Mouse (Mus musculus) hindbrain, embryonic 15.5 days (tissue): ENCODE data around the gene Shisal1. TPM values are rescaled to one million over a fixed set of nuclear protein-coding genes. Genes with fewer than 3 reads are reported as not detected.

ENCODE experiments used
- ATAC-seq: fragments of 200-750 bp; cut with Nextera tagmentation; 2 replicates; pipeline ENCODE4 v1.8.0; 2017; ENCODE audit warnings: low read depth, moderate number of reproducible peaks, moderate TSS enrichment; ENCODE audit not compliant: low FRiP score
- H3K27ac ChIP-seq: fragments of 300-500 bp; sonication (generic); replicated peaks from 2 replicates; pipeline ENCODE4 v1.5.1; 2015; ENCODE audit warnings: mild to moderate bottlenecking, inconsistent platforms
- H3K27me3 ChIP-seq: fragments of 300-500 bp; sonication (generic); 2 replicates; pipeline ENCODE4 v1.6.1; 2015; ENCODE audit warnings: control low read depth, inconsistent platforms
- H3K36me3 ChIP-seq: fragments of 300-500 bp; sonication (generic); 2 replicates; pipeline ENCODE4 v1.6.1; 2015; ENCODE audit warnings: control low read depth, inconsistent platforms
- H3K4me1 ChIP-seq: fragments of 300-500 bp; sonication (generic); replicated peaks from 2 replicates; pipeline ENCODE4 v1.6.1; 2015; ENCODE audit warnings: control low read depth, inconsistent platforms
- H3K4me2 ChIP-seq: fragments of 300-500 bp; sonication (generic); 2 replicates; pipeline ENCODE4 v1.6.1; 2015; ENCODE audit warnings: moderate library complexity, mild to moderate bottlenecking, inconsistent platforms
- H3K4me3 ChIP-seq: fragments of 300-500 bp; sonication (generic); 2 replicates; pipeline ENCODE4 v1.5.1; 2015; ENCODE audit warnings: mild to moderate bottlenecking, inconsistent platforms
- H3K9ac ChIP-seq: fragments of 300-500 bp; sonication (generic); 2 replicates; pipeline ENCODE4 v1.6.1; 2015; ENCODE audit warnings: inconsistent platforms
- H3K9me3 ChIP-seq: fragments of 300-500 bp; sonication (generic); 2 replicates; pipeline ENCODE4 v1.6.1; 2016; ENCODE audit warnings: control low read depth, inconsistent platforms
- whole genome bisulfite sequencing: fragments of 180-500 bp; shearing (Covaris S2); methylation state at CpG from one replicate; pipeline ENCODE4 v1.1.7; 2015; 5-methylcytosine and 5-hydroxymethylcytosine counted together
- polyA plus RNA-seq: library from polyadenylated mRNA; unstranded; fragments of >200 nt; fragmentation: Nextera tagmentation; extraction: Ambion mirVana; gene quantifications from 2 replicates; pipeline ENCODE4 v1.2.1, GENCODE M21; 2015

Gene Shisal1
- polyA plus RNA-seq = 14.1 and 15.7 TPM in 2 replicates

DNA sequence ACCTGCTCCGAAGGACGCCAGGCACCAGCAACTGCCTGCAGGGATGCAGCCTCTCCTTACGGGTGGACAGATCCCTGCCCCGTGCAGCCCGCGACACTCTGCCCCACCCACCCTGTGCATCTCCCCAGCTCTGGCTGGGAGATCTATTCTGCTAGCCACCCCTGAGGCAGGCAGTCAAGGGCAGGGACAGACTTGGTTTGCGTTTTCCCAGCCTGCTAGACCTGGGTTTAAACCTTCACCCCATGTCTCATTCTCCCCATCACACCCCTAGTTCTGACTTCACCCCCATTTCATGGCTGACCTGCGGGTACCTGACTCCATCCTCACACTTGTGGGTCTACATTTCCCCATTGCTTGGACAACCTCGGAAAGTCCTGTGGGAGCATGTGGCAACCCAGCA lies at the start of gene Shisal1:
Gene Shisal1 (minus strand): TSS at position 101 of the 400 bp plus-strand sequence.
- peak within 1 kb of the TSS; percentile 67; the same call in 1 of the 2 replicates for H3K27ac ChIP-seq
- peak within 1 kb of the TSS; percentile 51 for H3K9ac ChIP-seq
- H3K4me3 ChIP-seq = peak within 1 kb of the TSS; percentile 63
- H3K4me1 ChIP-seq = peaks cover 49% of the 10 kb centered on the region
- no peaks in the 10 kb centered on the region for H3K9me3 ChIP-seq
- no peak for ATAC-seq
- H3K27me3 ChIP-seq = peaks cover 14% of the 10 kb centered on the region; the same call in 1 of the 2 replicates
- H3K4me2 ChIP-seq = peak within 1 kb of the TSS; percentile 87
- WGBS = 17% methylated on average over 9 of the region's 9 CpGs
- no peaks in the 10 kb centered on the region for H3K36me3 ChIP-seq

DNA sequence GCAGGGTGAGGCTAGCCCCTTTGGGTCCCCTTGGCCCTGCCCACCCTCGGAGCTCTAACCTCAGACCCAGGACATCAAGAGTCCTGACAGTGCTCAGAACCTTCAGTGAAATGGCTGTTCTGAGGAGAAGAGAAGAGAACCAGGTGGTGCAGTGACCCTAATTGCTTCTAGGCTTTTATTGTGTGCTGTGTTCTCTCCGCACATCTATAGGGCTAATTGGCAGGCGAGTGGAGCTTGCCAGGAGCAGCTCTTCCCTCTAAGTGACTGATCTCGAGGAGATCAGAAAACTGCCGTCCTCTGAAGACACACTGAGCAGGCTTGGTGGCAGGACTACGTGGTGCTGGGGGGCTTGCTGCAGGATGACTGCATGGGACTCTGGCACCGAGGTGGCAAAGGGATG lies 43.6 kb upstream of the Shisal1 start:
- 48% methylated on average over 7 of the region's 7 CpGs for WGBS
- no peak overlapping the region for H3K27ac ChIP-seq
- ATAC-seq = no peak

GRCm38 (mm10) chr15:84484255-84484654 lies 37.4 kb upstream of the Shisal1 start:
- H3K36me3 ChIP-seq = no peaks in the 10 kb centered on the region
- WGBS = 38% methylated on average over 4 of the region's 4 CpGs
- no peaks in the 10 kb centered on the region for H3K9me3 ChIP-seq
- H3K27ac ChIP-seq = no peak overlapping the region
- H3K27me3 ChIP-seq = no peaks in the 10 kb centered on the region
- H3K9ac ChIP-seq = no peak overlapping the region
- no peak for ATAC-seq
- no peak overlapping the region for H3K4me3 ChIP-seq
- peaks cover 29% of the 10 kb centered on the region for H3K4me1 ChIP-seq
- H3K4me2 ChIP-seq = no peak overlapping the region

More for the DNA sequence above, 43.6 kb upstream of the Shisal1 start:
- H3K9ac ChIP-seq = no peak overlapping the region
- H3K4me3 ChIP-seq = no peak overlapping the region
- H3K4me2 ChIP-seq = no peak overlapping the region
- no peaks in the 10 kb centered on the region for H3K27me3 ChIP-seq
- no peaks in the 10 kb centered on the region for H3K36me3 ChIP-seq
- peaks cover 4% of the 10 kb centered on the region; the same call in 1 of the 2 replicates for H3K4me1 ChIP-seq
- H3K9me3 ChIP-seq = no peaks in the 10 kb centered on the region

DNA sequence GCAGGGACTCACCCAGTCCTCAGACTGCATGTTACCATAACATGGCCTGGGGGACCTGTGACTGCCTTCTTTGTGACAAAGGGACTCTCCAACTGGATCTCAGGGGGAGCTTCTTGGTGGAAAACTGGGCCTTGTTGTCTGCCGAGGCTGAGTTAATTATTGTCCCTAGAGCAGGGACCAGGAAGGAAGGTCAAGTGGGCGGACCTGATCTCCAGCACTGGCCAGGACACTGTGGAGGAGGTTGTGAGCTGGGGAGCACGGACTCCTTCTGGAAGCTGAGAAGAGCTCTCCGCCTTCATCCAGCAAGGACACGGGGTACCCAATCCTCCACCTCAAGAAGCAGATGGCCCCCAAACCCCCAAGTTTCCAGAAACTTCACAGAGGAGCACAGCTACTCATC lies 36.7 kb upstream of the Shisal1 start:
- Histone ChIP-seq H3K4me1 (peaks cover 29% of the 10 kb centered on the region), H3K4me3 (no peak overlapping the region), H3K4me2 (no peak overlapping the region), H3K9ac (no peak overlapping the region), H3K27me3 (no peaks in the 10 kb centered on the region), H3K36me3 (no peaks in the 10 kb centered on the region), H3K9me3 (no peaks in the 10 kb centered on the region), H3K27ac (no peak overlapping the region)
- ATAC-seq = no peak
- WGBS = 71% methylated on average over 5 of the region's 5 CpGs

- peak; percentile 37; the same call in 1 of the 2 replicates for ATAC-seq
- Histone ChIP-seq H3K4me3 (no peak overlapping the region), H3K9me3 (no peaks in the 10 kb centered on the region), H3K27me3 (no peaks in the 10 kb centered on the region), H3K9ac (no peak overlapping the region), H3K36me3 (no peaks in the 10 kb centered on the region), H3K4me2 (no peak overlapping the region), H3K27ac (no peak overlapping the region), H3K4me1 (peaks cover 29% of the 10 kb centered on the region)
- WGBS = 40% methylated on average over 13 of the region's 13 CpGs
Observed at GRCm38 (mm10) chr15:84481259-84481877, 34.5 kb upstream of the Shisal1 start.

- no peak overlapping the region for H3K4me3 ChIP-seq
- no peak overlapping the region for H3K9ac ChIP-seq
- H3K4me1 ChIP-seq = peaks cover 9% of the 10 kb centered on the region
- WGBS = 36% methylated on average over 8 of the region's 8 CpGs
- H3K4me2 ChIP-seq = no peak overlapping the region
- H3K9me3 ChIP-seq = no peaks in the 10 kb centered on the region
- no peak overlapping the region for H3K27ac ChIP-seq
- 0 out of 2 replicates have a peak, but pooled peaks cover 3% of the 10 kb centered on the region for H3K27me3 ChIP-seq
- ATAC-seq = no peak
- H3K36me3 ChIP-seq = no peaks in the 10 kb centered on the region
Observed at GRCm38 (mm10) chr15:84469391-84469790, 22.5 kb upstream of the Shisal1 start.

GRCm38 (mm10) chr15:84467761-84468160 lies 20.9 kb upstream of the Shisal1 start:
- no peak overlapping the region for H3K9ac ChIP-seq
- 67% methylated on average over 5 of the region's 5 CpGs for WGBS
- no peaks in the 10 kb centered on the region for H3K9me3 ChIP-seq
- 0 out of 2 replicates have a peak, but pooled peaks cover 3% of the 10 kb centered on the region for H3K27me3 ChIP-seq
- H3K36me3 ChIP-seq = no peaks in the 10 kb centered on the region
- H3K4me1 ChIP-seq = peaks cover 9% of the 10 kb centered on the region
- no peak for ATAC-seq
- H3K4me3 ChIP-seq = no peak overlapping the region
- H3K4me2 ChIP-seq = no peak overlapping the region
- no peak overlapping the region for H3K27ac ChIP-seq

GRCm38 (mm10) chr15:84466458-84467267 lies 19.8 kb upstream of the Shisal1 start:
- no peak overlapping the region for H3K4me2 ChIP-seq
- H3K4me3 ChIP-seq = no peak overlapping the region
- peaks cover 9% of the 10 kb centered on the region for H3K4me1 ChIP-seq
- H3K27ac ChIP-seq = peak overlapping the region; percentile 49
- H3K36me3 ChIP-seq = no peaks in the 10 kb centered on the region
- H3K9ac ChIP-seq = no peak overlapping the region
- 0 out of 2 replicates have a peak, but pooled peaks cover 3% of the 10 kb centered on the region for H3K27me3 ChIP-seq
- no peaks in the 10 kb centered on the region for H3K9me3 ChIP-seq
- 36% methylated on average over 13 of the region's 13 CpGs for WGBS
- ATAC-seq = 0 out of 2 replicates have a peak, but pooled peaks have one; percentile 15

DNA sequence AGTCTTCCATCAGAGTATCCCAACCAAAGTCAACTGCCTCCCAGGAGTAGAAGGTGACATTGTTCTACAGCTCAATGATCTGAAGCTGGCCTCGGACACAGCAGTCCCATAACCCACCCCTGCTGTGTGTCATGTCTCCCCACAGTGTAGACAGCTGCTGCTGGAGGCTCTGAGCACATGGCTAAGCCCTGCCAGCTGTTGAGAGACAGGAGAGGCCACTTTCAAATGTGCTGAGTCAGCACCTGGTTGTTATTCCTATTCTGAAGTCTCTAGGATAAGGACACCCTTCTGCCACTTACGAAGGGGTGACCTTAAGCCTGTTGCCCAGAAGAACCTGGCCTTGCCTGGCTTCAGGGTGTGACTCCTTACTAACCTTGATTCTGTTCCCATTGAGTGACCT lies 14.5 kb upstream of the Shisal1 start:
- no peaks in the 10 kb centered on the region for H3K9me3 ChIP-seq
- H3K27me3 ChIP-seq = 0 out of 2 replicates have a peak, but pooled peaks cover 3% of the 10 kb centered on the region
- no peaks in the 10 kb centered on the region for H3K36me3 ChIP-seq
- H3K4me2 ChIP-seq = no peak overlapping the region
- H3K9ac ChIP-seq = no peak overlapping the region
- ATAC-seq = no peak
- peaks cover under 1% of the 10 kb centered on the region; the same call in 1 of the 2 replicates for H3K4me1 ChIP-seq
- 63% methylated on average over 2 of the region's 2 CpGs for WGBS
- H3K4me3 ChIP-seq = no peak overlapping the region
- no peak overlapping the region for H3K27ac ChIP-seq

GRCm38 (mm10) chr15:84458983-84459382 lies 12.1 kb upstream of the Shisal1 start:
- ATAC-seq = no peak
- WGBS = 68% methylated on average over 6 of the region's 6 CpGs
- Histone ChIP-seq H3K4me3 (no peak overlapping the region), H3K36me3 (no peaks in the 10 kb centered on the region), H3K4me1 (no peaks in the 10 kb centered on the region), H3K9ac (no peak overlapping the region), H3K4me2 (no peak overlapping the region), H3K27me3 (no peaks in the 10 kb centered on the region), H3K9me3 (no peaks in the 10 kb centered on the region), H3K27ac (no peak overlapping the region)

DNA sequence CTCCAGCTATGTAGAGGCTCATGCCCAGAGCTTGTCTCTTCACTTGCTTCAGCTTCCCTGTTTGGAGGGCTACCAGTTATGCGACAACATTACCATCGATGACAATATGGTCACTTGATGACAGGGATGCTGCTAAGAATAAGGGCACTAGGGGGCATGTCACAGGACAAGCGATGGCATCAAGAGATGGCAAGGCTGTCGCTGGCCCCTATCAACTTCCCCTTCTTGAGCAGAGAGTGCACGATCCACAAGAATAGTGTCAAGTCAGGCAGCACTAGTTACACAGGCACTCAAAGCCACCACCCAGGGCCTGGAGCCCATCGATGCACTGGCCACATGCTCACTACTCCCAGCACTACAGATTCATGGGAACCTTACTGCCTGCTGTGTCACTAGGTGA lies 8.4 kb upstream of the Shisal1 start:
- Histone ChIP-seq H3K9ac (no peak overlapping the region), H3K27me3 (no peaks in the 10 kb centered on the region), H3K36me3 (no peaks in the 10 kb centered on the region), H3K27ac (no peak overlapping the region), H3K4me1 (peaks cover 7% of the 10 kb centered on the region), H3K4me2 (no peak overlapping the region), H3K9me3 (no peaks in the 10 kb centered on the region), H3K4me3 (no peak overlapping the region)
- 94% methylated on average over 6 of the region's 6 CpGs for WGBS
- no peak for ATAC-seq

- no peaks in the 10 kb centered on the region for H3K9me3 ChIP-seq
- no peak overlapping the region for H3K27ac ChIP-seq
- peaks cover 11% of the 10 kb centered on the region for H3K4me1 ChIP-seq
- WGBS = 91% methylated on average over 2 of the region's 2 CpGs
- H3K27me3 ChIP-seq = 0 out of 2 replicates have a peak, but pooled peaks cover 3% of the 10 kb centered on the region
- no peaks in the 10 kb centered on the region for H3K36me3 ChIP-seq
- H3K4me3 ChIP-seq = no peak overlapping the region
- H3K4me2 ChIP-seq = no peak overlapping the region
- ATAC-seq = no peak
- no peak overlapping the region for H3K9ac ChIP-seq
Observed at GRCm38 (mm10) chr15:84453091-84453490, 6.2 kb upstream of the Shisal1 start.
